Mouse (Mus musculus) heart, embryonic 15.5 days (tissue): ENCODE measurements around the gene Zfp444. TPM values are rescaled to one million over a fixed set of nuclear protein-coding genes. Genes with fewer than 3 reads are reported as not detected.
"Not testable (repeated sequence)": the region's sequence is repeated elsewhere in the genome, so short reads cannot be mapped to it uniquely, and the experiment has no call there.

Source experiments
- ATAC-seq: fragments of 200-750 bp; cut with Nextera tagmentation; replicated peaks from 2 replicates; pipeline ENCODE4 v1.8.0; 2017; ENCODE audit warnings: low read depth, moderate TSS enrichment; ENCODE audit not compliant: insufficient number of reproducible peaks, insufficient read depth, low FRiP score
- H3K27ac ChIP-seq: fragments of 300-500 bp; sonication (generic); 2 replicates; pipeline ENCODE4 v1.5.1; 2015; ENCODE audit warnings: mild to moderate bottlenecking, inconsistent platforms
- H3K27me3 ChIP-seq: fragments of 300-500 bp; sonication (generic); 2 replicates; pipeline ENCODE4 v1.6.1; 2015; ENCODE audit warnings: inconsistent platforms
- H3K36me3 ChIP-seq: fragments of 300-500 bp; sonication (generic); 2 replicates; pipeline ENCODE4 v1.6.1; 2015; ENCODE audit warnings: mild to moderate bottlenecking, inconsistent platforms
- H3K4me1 ChIP-seq: fragments of 300-500 bp; sonication (generic); replicated peaks from 2 replicates; pipeline ENCODE4 v1.6.1; 2015; ENCODE audit warnings: inconsistent platforms
- H3K4me2 ChIP-seq: fragments of 300-500 bp; sonication (generic); 2 replicates; pipeline ENCODE4 v1.6.1; 2015; ENCODE audit warnings: inconsistent platforms, mild to moderate bottlenecking, moderate library complexity
- H3K4me3 ChIP-seq: fragments of 300-500 bp; sonication (generic); 2 replicates; pipeline ENCODE4 v1.5.1; 2015; ENCODE audit warnings: mild to moderate bottlenecking, inconsistent platforms
- H3K9ac ChIP-seq: fragments of 300-500 bp; sonication (generic); 2 replicates; pipeline ENCODE4 v1.6.1; 2015; ENCODE audit warnings: mild to moderate bottlenecking, inconsistent platforms
- H3K9me3 ChIP-seq: fragments of 300-500 bp; sonication (generic); replicated peaks from 2 replicates; pipeline ENCODE4 v1.6.1; 2016; ENCODE audit warnings: inconsistent platforms
- WGBS: fragments of 180-500 bp; shearing (Covaris S2); methylation state at CpG from one replicate; pipeline ENCODE4 v1.1.7; 2015; ENCODE audit warnings: mixed read lengths; 5-methylcytosine and 5-hydroxymethylcytosine counted together
- polyA plus RNA-seq: library from polyadenylated mRNA; unstranded; fragments of >200 nt; fragmentation: Nextera tagmentation; extraction: Ambion mirVana; gene quantifications from 2 replicates; pipeline ENCODE4 v1.2.1, GENCODE M21; 2015

Gene Zfp444
- polyA plus RNA-seq, 1 experiment from 2014 or later: 29.9 TPM

DNA sequence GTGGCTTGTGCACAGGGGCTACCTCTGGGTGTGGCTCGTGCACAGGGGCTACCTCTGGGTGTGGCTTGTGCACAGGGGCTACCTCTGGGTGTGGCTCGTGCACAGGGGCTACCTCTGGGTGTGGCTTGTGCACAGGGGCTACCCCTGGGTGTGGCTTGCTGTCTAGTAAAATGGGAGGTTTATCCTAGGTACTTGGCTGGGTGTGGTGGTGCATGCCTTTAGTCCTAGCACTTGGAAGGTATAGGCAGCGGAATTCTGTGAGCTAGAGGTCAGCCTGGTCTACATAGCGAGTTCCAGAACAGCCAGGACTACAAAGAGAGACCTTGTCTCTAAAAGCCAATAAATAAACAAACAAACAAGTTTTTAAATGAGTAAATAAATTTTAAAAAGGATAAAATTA is 42.7 kb downstream of the Zfp444 start:
- WGBS: 73% methylated on average over 4 of the region's 4 CpGs
- ATAC-seq, H3K36me3 ChIP-seq, H3K27ac ChIP-seq, H3K4me3 ChIP-seq, H3K4me2 ChIP-seq, H3K27me3 ChIP-seq, H3K9ac ChIP-seq, H3K9me3 ChIP-seq, H3K4me1 ChIP-seq: not testable (repeated sequence)

DNA sequence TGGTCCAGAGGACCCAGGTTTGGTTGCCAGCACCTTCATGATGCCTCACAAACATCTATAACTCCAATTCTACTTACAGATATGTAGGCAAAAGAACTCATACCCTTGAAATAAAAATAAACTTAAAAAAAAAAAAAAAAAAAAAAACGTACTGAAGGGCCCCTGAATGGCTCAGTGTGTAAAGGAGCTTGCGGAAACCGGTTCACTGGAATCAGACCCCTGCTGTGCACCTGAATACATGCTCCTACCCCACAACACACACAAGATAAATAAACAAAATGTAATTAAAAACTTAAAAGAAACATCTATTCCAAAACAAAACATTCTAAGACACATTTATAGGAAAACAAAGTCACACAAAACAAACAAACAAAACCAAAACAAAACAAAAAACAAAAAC is 48.1 kb downstream of the Zfp444 start:
- no peaks in the 10 kb centered on the region for H3K27me3 ChIP-seq
- WGBS: 50% methylated on average over 3 of the region's 3 CpGs
- H3K9me3 ChIP-seq: no peaks in the 10 kb centered on the region

DNA sequence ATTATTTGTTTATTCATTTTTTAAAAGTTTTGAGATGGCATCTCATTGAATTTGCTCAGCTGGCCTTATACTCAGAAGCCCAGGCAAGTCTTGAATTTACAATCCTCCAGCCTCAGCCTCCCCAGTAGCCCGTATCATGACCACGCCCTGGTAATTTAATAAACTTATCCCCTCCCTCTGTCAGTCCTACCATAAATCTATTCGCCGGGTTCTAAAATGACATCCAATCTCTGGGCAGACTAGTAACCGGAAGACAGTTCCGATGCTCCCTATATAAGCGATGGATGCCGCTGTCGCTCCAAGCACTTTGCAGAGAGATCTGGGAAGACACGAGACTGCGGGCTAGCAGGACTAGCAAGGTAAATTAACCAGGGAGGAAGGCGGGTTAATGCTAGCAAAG is 50.0 kb downstream of the Zfp444 start, which contains the start of gene Zscan5b:
Gene Zscan5b (plus strand): TSS at position 301 of the 400 bp plus-strand sequence.
- WGBS: 90% methylated on average over 12 of the region's 12 CpGs
- no peaks in the 10 kb centered on the region for H3K4me1 ChIP-seq
- no peak within 1 kb of the TSS for H3K9ac ChIP-seq
- H3K4me2 ChIP-seq: no peak within 1 kb of the TSS
- H3K36me3 ChIP-seq: no peaks in the 10 kb centered on the region
- H3K27me3 ChIP-seq: no peaks in the 10 kb centered on the region
- H3K9me3 ChIP-seq: no peaks in the 10 kb centered on the region
- ATAC-seq: no peak
- H3K27ac ChIP-seq: no peak within 1 kb of the TSS
- H3K4me3 ChIP-seq: no peak within 1 kb of the TSS

More for the DNA sequence above, 48.1 kb downstream of the Zfp444 start:
- H3K4me3 ChIP-seq: no peak overlapping the region
- H3K27ac ChIP-seq: no peak overlapping the region
- H3K9ac ChIP-seq: no peak overlapping the region
- ATAC-seq: no peak
- no peaks in the 10 kb centered on the region for H3K4me1 ChIP-seq
- H3K36me3 ChIP-seq: no peaks in the 10 kb centered on the region
- H3K4me2 ChIP-seq: no peak overlapping the region

DNA sequence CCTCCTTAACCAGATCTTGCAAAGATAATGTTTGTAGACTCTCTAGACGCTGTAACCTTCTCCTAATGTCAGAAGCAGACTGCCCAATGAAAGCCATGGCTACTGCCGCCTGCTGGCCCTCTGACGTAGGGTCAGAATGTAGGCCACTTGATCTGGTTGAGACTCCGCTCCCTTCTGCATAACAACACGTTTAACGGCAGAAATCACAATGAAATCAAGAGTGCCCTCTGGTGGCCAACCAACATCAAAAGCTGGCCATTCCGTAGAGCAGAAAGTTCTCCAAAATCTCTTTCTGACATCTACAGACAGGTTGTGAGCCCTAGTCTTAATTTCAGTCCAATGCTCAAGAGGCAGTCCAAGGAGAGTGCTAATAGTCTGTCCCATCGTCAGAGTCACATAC is 56.5 kb downstream of the Zfp444 start:
- ATAC-seq, H3K36me3 ChIP-seq, H3K27me3 ChIP-seq, H3K9ac ChIP-seq, H3K4me1 ChIP-seq, H3K4me2 ChIP-seq, H3K4me3 ChIP-seq, H3K9me3 ChIP-seq, H3K27ac ChIP-seq: not testable (repeated sequence)
- WGBS: 56% methylated on average over 8 of the region's 8 CpGs

DNA sequence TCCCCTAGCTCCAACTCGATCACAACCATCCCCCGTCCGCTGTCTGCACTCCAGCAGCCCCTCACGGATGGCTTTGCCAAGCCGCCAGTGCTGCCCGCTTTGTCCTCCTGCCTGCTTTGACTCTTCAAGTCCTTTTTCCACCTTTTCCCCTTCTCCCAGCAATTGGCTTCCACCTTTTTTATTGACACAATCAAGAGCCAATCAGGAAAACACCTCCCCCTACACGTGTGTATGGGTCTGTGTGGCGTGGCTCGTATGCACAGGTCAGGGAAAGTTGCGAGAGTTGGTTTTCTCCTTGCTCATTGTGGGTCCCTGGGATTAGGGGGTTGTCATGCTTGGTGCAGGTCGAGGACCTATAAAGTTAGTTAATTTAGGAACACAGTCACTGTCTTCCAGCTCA is 67.8 kb downstream of the Zfp444 start:
- ATAC-seq: no peak
- Histone ChIP-seq H3K4me3 (no peak overlapping the region), H3K9me3 (no peaks in the 10 kb centered on the region), H3K4me2 (no peak overlapping the region), H3K27ac (no peak overlapping the region), H3K4me1 (no peaks in the 10 kb centered on the region), H3K9ac (no peak overlapping the region), H3K27me3 (no peaks in the 10 kb centered on the region), H3K36me3 (no peaks in the 10 kb centered on the region)
- WGBS: 42% methylated on average over 11 of the region's 11 CpGs

DNA sequence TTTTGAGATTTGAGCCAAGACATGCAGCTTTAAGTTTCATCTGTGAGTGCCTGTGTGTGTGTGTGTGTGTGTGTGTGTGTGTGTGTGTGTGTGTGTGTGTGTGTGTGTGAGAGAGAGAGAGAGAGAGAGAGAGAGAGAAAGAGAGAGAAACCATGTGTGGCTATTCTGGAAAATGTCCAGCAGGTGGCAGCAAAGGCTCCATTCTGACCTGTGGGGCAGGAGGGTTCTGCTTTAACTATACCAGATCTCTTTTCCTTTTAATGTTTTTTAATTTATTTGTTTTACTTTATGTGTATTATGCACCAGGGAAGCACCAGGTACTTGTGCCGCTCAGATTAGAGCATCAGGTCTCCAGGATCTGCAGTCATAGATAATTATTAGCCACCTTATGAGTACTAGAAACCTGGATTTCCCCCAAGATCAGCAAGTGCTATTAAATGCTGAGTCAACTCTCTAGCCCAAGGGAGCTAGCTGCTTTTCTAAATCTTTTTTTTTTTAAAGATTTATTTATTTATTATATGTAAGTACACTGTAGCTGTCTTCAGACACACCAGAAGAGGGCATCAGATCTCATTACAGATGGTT is 68.9 kb downstream of the Zfp444 start:
- H3K27me3 ChIP-seq, H3K27ac ChIP-seq, H3K9ac ChIP-seq, H3K4me1 ChIP-seq, H3K36me3 ChIP-seq, H3K4me2 ChIP-seq, H3K4me3 ChIP-seq, H3K9me3 ChIP-seq, ATAC-seq: not testable (repeated sequence)
- WGBS: 18% methylated on average over 1 of the region's 1 CpGs

Other genes with a start within 250 kb of the Zfp444 start
- not detected in 2 replicates for gene Vmn1r65, start 161.2 kb upstream of the Zfp444 start, polyA plus RNA-seq
- gene Nlrp4c, start 127.1 kb upstream of the Zfp444 start, polyA plus RNA-seq: not detected in 2 replicates
- 19.8 and 25.2 TPM in 2 replicates for gene Zfp787, start 16.2 kb upstream of the Zfp444 start, polyA plus RNA-seq
- gene Galp, start 24.9 kb downstream of the Zfp444 start, polyA plus RNA-seq: not detected in 2 replicates
- gene Zscan5b, start 50.1 kb downstream of the Zfp444 start, polyA plus RNA-seq: not detected in 2 replicates
- not detected in 2 replicates for gene Epp13, start 80.5 kb downstream of the Zfp444 start, polyA plus RNA-seq
- gene Zfp667, start 114.4 kb downstream of the Zfp444 start, polyA plus RNA-seq: 3.9 and 4.1 TPM in 2 replicates
- gene Zfp583, start 159.1 kb downstream of the Zfp444 start, polyA plus RNA-seq: 3.6 and 4.4 TPM in 2 replicates
- 0.73 and 1.3 TPM in 2 replicates for gene Gm3854, start 171.5 kb downstream of the Zfp444 start, polyA plus RNA-seq
- gene Zfp78, start 191.1 kb downstream of the Zfp444 start, polyA plus RNA-seq: 1.1 and 1.3 TPM in 2 replicates
- 8.0 and 8.8 TPM in 2 replicates for gene Zfp28, start 211.1 kb downstream of the Zfp444 start, polyA plus RNA-seq
- 0.28 TPM in 1 of 2 replicates, not detected in the other for gene Smim17, start 226.5 kb downstream of the Zfp444 start, polyA plus RNA-seq
- not detected in 2 replicates for gene Gm20715, start 238.1 kb downstream of the Zfp444 start, polyA plus RNA-seq